Mouse (Mus musculus): ENCODE results near the gene Sec16a. TPM values are rescaled to one million over a fixed set of nuclear protein-coding genes. Genes with fewer than 3 reads are reported as not detected.

Sec16a gene
- polyA plus RNA-seq, 1 experiment = 60.0 TPM

DNA sequence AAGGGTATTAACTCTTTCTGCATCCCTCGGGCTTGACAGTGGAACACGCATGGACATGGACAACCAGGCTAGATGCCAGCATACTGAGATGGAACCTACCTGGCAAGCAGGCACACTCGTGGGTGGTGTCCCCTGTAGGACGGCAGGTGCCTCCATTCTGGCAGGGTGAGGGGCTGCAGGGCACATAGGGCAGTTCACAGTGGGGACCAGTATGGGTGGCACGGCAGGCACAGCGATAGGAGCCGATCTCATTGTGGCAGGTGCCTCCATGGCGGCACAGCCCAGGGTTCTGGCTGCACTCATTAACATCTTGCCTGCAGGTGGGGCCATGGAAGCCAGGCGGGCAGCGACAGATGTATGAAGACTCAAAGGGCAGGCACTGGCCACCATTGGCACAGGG, 39.2 kb upstream of the Sec16a start:
- no peak for DNase-seq (ENCODE audit: low read depth)
- TF ChIP-seq POLR2A (IDR thresholded peaks at IDR 0.05; ENCODE audit: borderline replicate concordance, extremely low read depth, insufficient read depth, insufficient read length, poor library complexity, severe bottlenecking) (no peak), CTCF (IDR thresholded peaks at IDR 0.05; ENCODE audit: borderline replicate concordance, extremely low read depth, insufficient read depth, insufficient read length) (no peak)

DNA sequence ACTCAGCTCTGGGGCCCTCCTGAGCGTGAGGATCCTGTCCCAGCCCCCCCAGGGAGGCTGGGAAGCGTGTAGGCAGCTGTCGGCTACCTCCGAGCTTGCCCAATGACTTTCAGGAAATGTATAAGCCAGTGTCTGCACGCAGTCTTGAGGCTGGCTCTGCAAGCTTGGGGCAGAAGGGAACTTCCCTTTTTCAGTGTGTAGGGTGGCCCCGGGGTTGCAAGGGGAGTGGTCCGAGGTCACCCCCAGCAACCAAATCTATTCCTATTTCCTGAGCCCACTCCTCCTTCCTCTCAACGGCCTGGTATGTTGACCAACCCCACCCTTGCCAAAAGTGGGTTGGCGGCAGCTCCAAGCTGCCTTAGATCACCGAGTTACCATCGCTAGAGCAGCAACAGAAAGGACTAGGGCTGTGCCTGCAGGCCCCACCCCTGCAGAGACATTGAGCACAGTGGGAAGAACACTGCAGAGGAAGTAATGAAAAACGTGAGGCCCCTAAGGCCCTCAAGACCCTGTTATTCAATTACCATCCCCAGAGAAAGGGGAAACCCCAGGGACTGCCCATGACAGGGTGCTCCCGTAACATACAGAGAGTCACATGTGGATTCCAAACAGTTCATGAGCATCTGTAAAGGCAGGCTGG, 38.3 kb upstream of the Sec16a start:
- TF ChIP-seq CTCF (IDR thresholded peaks at IDR 0.05; ENCODE audit: borderline replicate concordance, extremely low read depth, insufficient read depth, insufficient read length) (no peak), POLR2A (IDR thresholded peaks at IDR 0.05; ENCODE audit: borderline replicate concordance, extremely low read depth, insufficient read depth, insufficient read length, poor library complexity, severe bottlenecking) (no peak)

DNA sequence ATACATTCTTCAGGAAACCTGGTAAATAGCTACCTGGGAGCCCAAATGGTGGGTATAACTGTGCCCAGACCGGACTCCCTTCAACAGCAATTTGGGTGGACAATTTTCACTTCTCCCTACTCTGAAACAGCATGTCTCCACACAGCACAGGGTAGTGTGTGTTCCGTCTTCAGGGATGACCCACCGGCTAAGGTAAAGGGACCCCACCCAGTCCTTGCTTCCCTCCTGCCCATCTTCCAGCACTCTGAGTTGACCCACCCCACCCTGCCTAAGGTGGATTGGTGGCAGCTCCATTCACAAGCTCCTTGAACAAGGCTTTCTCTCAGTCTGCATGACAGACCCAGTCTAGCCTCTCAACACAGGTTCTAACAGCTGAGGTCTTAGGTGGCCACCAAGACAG, 37.8 kb upstream of the Sec16a start:
- TF ChIP-seq CTCF (IDR thresholded peaks at IDR 0.05; ENCODE audit: borderline replicate concordance, extremely low read depth, insufficient read depth, insufficient read length) = no peak
- no peak for TF ChIP-seq POLR2A (IDR thresholded peaks at IDR 0.05; ENCODE audit: borderline replicate concordance, extremely low read depth, insufficient read depth, insufficient read length, poor library complexity, severe bottlenecking)
- DNase-seq (ENCODE audit: low read depth) = no peak

More for the DNA sequence above, 38.3 kb upstream of the Sec16a start:
- DNase-seq (ENCODE audit: low read depth) = no peak

DNA sequence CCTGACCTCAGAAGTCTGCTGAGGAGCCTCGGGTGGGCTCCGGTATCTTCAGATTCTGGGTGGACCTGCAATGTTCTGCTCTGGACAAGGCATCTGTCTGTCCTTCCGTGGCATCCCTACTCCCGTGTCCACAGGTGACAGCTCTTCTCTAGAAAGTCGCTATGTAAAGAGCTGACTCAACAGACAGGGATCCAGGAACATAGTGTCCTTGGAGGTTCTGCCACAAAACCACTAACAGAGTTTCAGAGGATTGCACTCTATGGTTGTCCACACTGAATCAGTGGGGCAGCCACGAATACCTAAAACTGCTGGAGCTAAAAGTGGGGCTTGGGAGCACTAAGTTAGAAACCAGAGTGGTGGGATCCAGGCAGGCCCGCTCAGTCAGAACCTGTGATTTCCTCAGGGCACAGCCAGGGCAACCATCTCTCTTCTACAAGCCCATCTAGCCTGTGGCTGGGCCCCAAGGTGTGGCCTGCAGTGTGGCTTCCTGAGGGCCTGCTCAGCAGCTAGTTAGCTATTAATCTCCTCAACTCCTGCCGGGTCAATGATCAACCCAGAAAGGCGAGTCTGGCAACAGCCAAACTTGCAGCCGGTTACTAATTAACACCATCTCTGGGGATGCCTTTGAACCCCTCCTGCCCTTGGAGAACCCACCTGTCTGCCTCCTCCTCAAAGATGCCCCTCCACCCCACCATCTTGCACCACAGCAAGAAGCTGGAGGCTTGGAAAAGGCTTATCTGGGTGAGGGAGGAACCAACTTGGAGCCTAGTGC, 36.9 kb upstream of the Sec16a start:
- TF ChIP-seq CTCF (IDR thresholded peaks at IDR 0.05; ENCODE audit: borderline replicate concordance, extremely low read depth, insufficient read depth, insufficient read length) = no peak
- TF ChIP-seq POLR2A (IDR thresholded peaks at IDR 0.05; ENCODE audit: borderline replicate concordance, extremely low read depth, insufficient read depth, insufficient read length, poor library complexity, severe bottlenecking) = no peak
- DNase-seq (ENCODE audit: low read depth) = no peak

DNA sequence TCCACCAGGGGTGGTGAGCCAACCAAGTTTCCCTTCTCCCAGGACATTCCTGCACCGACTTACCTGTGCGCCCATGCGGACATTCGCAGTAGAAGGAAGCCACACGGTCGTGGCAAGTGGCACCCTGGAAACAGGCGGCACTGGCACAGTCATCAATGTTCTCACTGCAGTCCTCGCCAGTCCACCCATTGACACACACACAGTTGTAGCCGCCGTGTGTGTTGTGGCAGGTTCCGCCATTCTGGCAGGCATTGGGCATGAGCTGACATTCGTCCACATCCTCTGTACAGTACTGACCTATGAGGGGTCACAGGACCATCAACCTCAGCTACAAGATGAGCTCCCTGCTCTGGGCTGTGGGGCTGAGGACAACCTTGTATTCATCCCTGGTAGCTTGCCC, 35.9 kb upstream of the Sec16a start:
- no peak for TF ChIP-seq POLR2A (IDR thresholded peaks at IDR 0.05; ENCODE audit: borderline replicate concordance, extremely low read depth, insufficient read depth, insufficient read length, poor library complexity, severe bottlenecking)
- no peak for TF ChIP-seq CTCF (IDR thresholded peaks at IDR 0.05; ENCODE audit: borderline replicate concordance, extremely low read depth, insufficient read depth, insufficient read length)
- no peak for DNase-seq (ENCODE audit: low read depth)

DNA sequence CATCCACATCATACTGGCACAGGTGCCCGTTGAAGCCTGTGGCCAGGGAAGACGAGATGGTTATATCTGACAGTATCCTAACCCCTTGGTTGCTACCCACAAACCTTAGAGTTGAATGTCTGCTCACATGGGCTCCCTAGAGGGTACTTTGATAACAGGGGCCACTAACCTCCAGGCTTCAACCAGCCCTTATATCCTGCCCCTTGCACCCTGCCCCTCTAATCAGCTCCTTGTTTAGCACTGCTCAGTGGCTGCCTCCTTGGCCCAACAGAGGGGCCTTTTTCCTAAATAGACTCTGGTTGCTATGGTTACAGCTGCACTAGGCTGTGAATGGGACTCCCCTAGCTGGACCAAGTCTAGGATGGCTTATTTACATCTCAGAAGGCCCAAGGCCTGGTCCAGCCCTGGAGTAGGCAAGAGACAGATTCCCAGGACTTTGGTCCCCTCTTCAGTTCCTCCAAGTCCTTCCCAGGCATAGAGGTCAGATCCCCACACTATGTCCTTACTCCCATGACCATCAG, 33.7 kb upstream of the Sec16a start:
- DNase-seq (ENCODE audit: low read depth) = peak; percentile 89
- TF ChIP-seq CTCF (IDR thresholded peaks at IDR 0.05; ENCODE audit: borderline replicate concordance, extremely low read depth, insufficient read depth, insufficient read length) (no peak), POLR2A (IDR thresholded peaks at IDR 0.05; ENCODE audit: borderline replicate concordance, extremely low read depth, insufficient read depth, insufficient read length, poor library complexity, severe bottlenecking) (no peak)

DNA sequence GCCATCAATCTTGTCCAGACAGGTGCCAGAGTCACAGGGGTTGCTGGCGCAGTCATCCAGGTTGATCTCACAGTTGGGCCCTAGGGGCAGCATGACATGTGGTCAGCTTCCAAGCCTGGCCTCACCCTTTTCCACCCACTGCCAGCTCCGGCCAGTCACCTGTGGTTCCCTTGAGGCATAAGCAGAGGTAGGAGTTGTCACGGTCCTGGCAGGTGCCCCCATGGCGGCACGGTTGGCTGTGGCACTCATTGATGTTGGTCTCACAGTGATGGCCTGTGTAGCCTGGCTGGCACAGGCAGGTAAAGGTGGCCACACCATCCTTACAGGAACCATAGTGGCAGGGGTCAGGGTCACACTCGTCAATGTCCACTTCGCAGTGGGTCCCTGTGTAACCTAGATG, 32.9 kb upstream of the Sec16a start:
- TF ChIP-seq CTCF (IDR thresholded peaks at IDR 0.05; ENCODE audit: borderline replicate concordance, extremely low read depth, insufficient read depth, insufficient read length) (no peak), POLR2A (IDR thresholded peaks at IDR 0.05; ENCODE audit: borderline replicate concordance, extremely low read depth, insufficient read depth, insufficient read length, poor library complexity, severe bottlenecking) (no peak)
- no peak for DNase-seq (ENCODE audit: low read depth)

DNA sequence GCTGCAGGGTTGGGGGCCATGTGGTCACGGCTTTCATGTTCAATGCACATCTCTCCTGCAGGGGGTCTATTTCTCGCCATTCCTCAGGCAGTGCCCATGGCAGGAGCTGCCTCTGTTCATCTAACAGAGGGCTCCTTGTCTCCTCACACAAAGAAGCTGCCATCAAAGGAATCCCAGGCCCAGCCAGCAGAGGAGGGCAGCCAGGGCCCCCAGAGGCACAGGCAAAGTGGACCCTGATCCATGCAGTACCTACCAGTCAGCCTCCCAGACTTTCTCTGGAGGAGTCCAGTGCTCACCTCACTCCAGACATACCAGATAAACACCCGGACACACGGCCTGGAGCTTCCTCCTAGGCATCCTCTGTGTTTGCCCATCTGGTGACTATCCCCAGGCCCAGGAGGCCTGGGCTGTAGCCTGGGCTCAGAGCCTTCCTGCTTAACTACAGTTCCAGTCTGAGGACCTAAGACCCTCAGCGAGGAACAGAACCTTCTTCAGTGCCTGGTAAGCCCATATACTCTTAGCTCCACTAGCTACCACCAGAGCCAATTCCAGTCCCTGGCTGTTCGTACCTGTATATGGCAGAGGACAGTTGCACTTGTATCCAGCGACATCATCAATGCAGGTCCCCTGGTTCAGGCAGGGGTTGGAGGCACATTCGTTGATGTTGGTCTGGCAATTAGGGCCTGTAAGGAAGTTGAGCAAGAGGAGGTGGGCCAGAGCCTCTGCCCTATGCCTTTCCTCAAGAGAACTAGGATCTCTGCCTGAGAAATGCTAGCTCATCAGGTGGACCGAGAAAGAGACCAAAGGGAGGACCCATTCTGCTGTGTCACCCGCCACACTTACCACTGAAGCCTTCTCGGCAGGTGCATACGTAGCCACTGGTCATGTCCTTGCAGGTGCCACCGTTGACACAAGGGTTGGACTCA, 30.8 kb upstream of the Sec16a start:
- TF ChIP-seq POLR2A (IDR thresholded peaks at IDR 0.05; ENCODE audit: borderline replicate concordance, extremely low read depth, insufficient read depth, insufficient read length, poor library complexity, severe bottlenecking) = no peak
- peak; percentile 18; the same call in 1 of the 2 replicates for TF ChIP-seq CTCF (IDR thresholded peaks at IDR 0.05; ENCODE audit: borderline replicate concordance, extremely low read depth, insufficient read depth, insufficient read length)
- DNase-seq (ENCODE audit: low read depth) = peak; percentile 92

DNA sequence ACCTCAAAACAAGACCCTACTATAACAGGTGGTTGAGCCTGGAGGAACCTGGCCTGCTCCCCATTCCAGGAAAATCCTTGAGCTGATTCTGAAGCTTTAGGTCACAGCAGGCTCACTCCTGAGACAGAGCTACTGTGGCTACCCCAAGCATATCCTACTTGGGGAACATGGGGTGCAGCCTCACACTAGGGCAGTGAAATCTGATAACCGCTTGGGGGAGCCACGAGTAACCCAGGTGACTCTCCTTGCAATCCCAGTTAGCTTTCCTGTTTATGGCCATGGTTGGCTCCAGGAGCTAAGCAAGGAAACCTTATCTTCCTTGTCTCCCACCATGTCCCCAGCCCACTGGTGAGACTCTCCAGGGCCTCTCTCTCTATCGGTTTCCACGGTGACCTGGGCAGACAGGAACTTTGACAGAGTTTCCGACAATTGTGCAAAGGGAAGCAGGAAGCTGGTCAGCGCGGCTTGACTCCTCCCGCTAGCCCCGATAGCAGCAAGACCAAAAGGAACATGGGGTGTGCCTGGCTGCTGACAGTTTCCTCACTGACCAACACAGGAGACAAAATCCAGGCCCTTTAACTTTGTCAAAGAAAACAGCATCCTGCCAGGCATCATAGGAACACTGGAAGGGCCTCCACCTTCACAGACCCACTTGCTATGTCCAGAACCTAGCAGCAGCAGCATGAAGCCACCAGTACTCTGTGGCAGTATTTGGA, 29.9 kb upstream of the Sec16a start:
- DNase-seq (ENCODE audit: low read depth) = no peak
- no peak for TF ChIP-seq POLR2A (IDR thresholded peaks at IDR 0.05; ENCODE audit: borderline replicate concordance, extremely low read depth, insufficient read depth, insufficient read length, poor library complexity, severe bottlenecking)
- peak; percentile 21; the same call in 1 of the 2 replicates for TF ChIP-seq CTCF (IDR thresholded peaks at IDR 0.05; ENCODE audit: borderline replicate concordance, extremely low read depth, insufficient read depth, insufficient read length)

DNA sequence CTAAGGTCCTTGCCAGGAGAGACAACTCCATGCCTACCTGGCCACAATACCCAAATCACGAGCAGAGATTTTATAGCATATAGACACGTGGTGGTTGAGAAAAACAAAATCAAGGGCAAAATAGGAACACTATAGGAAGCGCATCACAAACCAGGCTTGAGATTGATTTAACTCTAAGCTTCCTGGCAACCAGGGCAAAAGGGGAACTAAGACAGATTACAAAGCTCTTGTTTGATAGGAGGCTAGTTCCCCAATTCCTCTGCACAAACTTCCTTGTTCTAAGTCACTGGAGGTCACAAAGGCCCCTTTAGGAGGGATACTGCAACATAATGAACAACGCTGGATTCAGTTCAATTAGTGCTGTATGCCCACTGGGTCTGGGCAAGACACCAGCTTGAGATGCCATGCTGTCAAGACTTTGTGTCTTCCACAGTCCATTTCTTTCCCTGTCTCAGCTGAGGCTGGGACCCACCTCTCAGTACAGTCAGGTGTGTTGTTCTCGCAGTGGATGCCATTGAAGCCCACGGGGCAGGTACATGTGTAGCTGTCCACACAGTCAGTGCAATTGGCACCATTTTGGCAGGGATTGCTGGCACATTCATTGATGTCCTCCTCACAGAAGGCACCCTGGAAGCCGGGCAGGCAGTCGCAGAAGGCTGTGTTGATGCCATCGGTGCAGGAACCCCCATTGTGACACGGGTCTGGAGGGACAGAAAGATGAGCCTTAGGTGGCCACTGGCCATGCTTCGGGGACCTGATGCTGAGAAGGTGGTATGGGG, 27.5 kb upstream of the Sec16a start:
- DNase-seq (ENCODE audit: low read depth) = no peak
- TF ChIP-seq CTCF (IDR thresholded peaks at IDR 0.05; ENCODE audit: borderline replicate concordance, extremely low read depth, insufficient read depth, insufficient read length) (no peak), POLR2A (IDR thresholded peaks at IDR 0.05; ENCODE audit: borderline replicate concordance, extremely low read depth, insufficient read depth, insufficient read length, poor library complexity, severe bottlenecking) (no peak)

Data from brain, embryonic 14.5 days (tissue).